Mouse (Mus musculus): ENCODE measurements around the gene Tead3. TPM values are rescaled to one million over a fixed set of nuclear protein-coding genes. Genes with fewer than 3 reads are reported as not detected.
"Not testable (repeated sequence)": the region's sequence is repeated elsewhere in the genome, so short reads cannot be mapped to it uniquely, and the experiment has no call there.

Tead3 gene
- polyA plus RNA-seq, 1 experiment from 2014 or later = 8.7 TPM

DNA sequence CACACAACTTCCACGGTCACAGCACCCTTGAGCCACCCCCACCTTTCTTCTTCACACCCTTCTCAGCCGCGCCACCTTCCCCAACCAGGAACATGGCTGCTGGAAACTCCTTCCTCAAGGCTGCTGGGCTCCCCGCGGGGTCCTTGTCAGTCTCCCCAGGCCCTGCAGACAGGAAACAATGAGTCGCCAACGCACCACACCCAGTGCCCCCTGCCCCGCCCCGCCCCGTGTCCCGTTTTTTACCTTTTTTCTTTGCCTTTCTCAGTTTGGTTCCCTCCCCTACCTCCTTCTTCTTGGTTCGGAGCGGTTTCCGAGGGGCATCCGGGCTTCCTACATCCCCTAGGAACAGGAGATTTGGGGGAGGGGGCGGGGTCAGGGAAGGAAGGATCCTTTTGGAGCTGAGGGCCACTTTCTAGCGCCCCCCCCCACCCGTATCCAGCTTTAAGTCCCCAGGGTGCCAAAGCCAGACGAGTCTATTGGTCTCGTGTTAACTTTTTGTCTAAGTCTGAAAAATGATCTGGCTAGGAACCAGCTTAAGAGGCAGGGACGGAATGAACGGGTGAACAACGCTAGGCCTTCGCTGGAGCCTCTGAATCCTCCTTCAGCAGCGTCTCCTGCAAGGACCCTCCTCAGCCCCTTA, 12.2 kb upstream of the Tead3 start:
- WGBS = 9% methylated on average over 25 of the region's 25 CpGs
- Histone ChIP-seq H3K27me3 (ENCODE audit: control insufficient read depth, insufficient read depth, low read length) (no peaks in the 10 kb centered on the region), H3K36me3 (ENCODE audit: control insufficient read depth, insufficient read depth, low read length) (no peaks in the 10 kb centered on the region), H3K9ac (ENCODE audit: low read length) (peak overlapping the region; percentile 52), H3K4me3 (ENCODE audit: low read depth, low read length) (peak overlapping the region; percentile 22; the same call in 1 of the 2 replicates), H3K4me1 (replicated peaks; ENCODE audit: control insufficient read depth, insufficient read depth) (peaks cover 5% of the 10 kb centered on the region; the same call in 1 of the 2 replicates), H3K9me3 (ENCODE audit: control insufficient read depth, low read length) (no peaks in the 10 kb centered on the region), H3K4me2 (replicated peaks; ENCODE audit: low read depth) (peak overlapping the region; percentile 52), H3K27ac (replicated peaks) (no peak overlapping the region)
- ATAC-seq (ENCODE audit: low FRiP score, low TSS enrichment) (no peak), DNase-seq (ENCODE audit: low spot score) (no peak)
- no peak for TF ChIP-seq EP300 (optimal IDR thresholded peaks at IDR 0.05)
- no peak for TF ChIP-seq CTCF (IDR thresholded peaks at IDR 0.05; ENCODE audit: low read depth)

DNA sequence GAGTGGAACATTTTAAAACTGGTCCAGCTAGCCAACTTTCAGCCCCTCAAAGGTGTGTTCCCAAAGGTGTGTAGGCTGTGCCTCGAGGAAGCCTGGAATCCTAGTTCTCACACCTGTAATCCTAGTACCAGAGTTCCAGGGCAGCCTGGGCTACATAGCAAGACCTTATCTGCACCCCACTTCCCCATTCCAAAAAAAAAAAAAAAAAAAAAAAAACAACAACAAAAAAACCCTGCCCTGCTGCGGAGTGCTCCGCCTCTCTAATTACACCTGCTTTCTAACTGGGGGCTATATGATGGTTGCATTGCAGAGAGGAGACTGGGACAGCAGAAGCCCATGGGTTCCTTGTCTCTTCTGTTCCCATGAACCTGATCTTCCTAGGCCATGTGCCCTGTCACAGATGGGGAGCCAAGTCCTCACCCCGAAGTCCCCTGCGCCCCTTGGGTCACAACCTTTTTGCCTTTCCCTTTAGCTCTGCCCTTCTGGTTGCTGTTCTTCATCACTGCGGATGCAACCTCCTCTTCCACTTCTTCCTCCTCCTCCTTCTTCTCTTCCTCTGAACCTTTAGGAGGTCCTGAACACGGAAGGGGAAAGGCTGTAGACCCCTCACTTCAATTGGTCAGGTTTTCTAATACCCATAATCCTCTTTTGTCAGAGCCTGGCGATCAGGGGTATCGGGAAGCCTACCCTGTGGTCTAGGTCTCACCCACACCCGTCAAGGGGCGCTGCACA, 11.5 kb upstream of the Tead3 start:
- Histone ChIP-seq H3K4me1 (replicated peaks; ENCODE audit: control insufficient read depth, insufficient read depth) (peaks cover 5% of the 10 kb centered on the region; the same call in 1 of the 2 replicates), H3K4me2 (replicated peaks; ENCODE audit: low read depth) (peak overlapping the region; percentile 52), H3K27me3 (ENCODE audit: control insufficient read depth, insufficient read depth, low read length) (no peaks in the 10 kb centered on the region), H3K9me3 (ENCODE audit: control insufficient read depth, low read length) (no peaks in the 10 kb centered on the region), H3K36me3 (ENCODE audit: control insufficient read depth, insufficient read depth, low read length) (no peaks in the 10 kb centered on the region), H3K27ac (replicated peaks) (no peak overlapping the region), H3K9ac (ENCODE audit: low read length) (no peak overlapping the region), H3K4me3 (ENCODE audit: low read depth, low read length) (peak overlapping the region; percentile 22; the same call in 1 of the 2 replicates)
- WGBS = 52% methylated on average over 11 of the region's 11 CpGs
- TF ChIP-seq EP300 (optimal IDR thresholded peaks at IDR 0.05) = no peak
- TF ChIP-seq CTCF (IDR thresholded peaks at IDR 0.05; ENCODE audit: low read depth) = no peak
- ATAC-seq (ENCODE audit: low FRiP score, low TSS enrichment) (no peak), DNase-seq (ENCODE audit: low spot score) (no peak)

DNA sequence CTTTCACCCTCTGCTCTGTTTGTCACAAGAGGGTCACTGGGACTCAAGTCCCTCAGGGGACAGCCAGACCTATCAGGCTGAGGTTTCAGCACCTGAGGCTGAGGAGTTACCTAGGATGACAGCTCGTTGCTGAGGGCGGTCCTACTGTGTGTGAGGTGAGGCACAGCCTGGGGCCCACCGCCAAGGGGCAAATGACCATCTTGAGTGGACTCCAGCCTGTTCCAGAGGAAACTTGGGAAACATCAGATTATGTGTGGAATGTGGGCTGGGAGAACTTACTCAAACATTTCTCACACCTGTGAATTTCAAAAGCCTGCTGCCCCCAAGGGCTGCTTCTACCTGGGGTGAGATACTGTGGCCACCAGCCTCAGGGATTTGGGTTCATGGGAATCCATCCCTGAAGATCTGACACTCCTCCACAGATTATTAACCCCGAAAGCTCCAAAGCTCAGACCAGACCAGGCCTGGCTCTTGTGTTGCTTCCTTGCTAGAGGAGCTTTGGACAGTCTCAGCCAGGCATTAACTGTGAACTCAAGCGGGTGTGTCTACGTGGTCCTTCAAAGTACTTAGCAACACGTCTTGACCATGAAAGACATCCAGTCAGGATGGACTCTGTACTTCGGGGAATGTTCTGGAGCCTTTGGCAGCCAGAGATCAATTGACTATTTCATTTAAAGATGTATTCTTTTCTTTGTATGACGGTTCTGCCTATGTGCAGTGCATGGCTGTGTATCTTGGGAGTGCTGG, 10.1 kb upstream of the Tead3 start:
- no peaks in the 10 kb centered on the region for H3K9me3 ChIP-seq (ENCODE audit: control insufficient read depth, low read length)
- H3K4me1 ChIP-seq (replicated peaks; ENCODE audit: control insufficient read depth, insufficient read depth) = peaks cover 5% of the 10 kb centered on the region; the same call in 1 of the 2 replicates
- no peak for DNase-seq (ENCODE audit: low spot score)
- no peak for ATAC-seq (ENCODE audit: low FRiP score, low TSS enrichment)
- H3K4me3 ChIP-seq (ENCODE audit: low read depth, low read length) = no peak overlapping the region
- whole genome bisulfite sequencing = 61% methylated on average over 9 of the region's 9 CpGs
- no peak overlapping the region for H3K9ac ChIP-seq (ENCODE audit: low read length)
- H3K27me3 ChIP-seq (ENCODE audit: control insufficient read depth, insufficient read depth, low read length) = no peaks in the 10 kb centered on the region
- no peaks in the 10 kb centered on the region for H3K36me3 ChIP-seq (ENCODE audit: control insufficient read depth, insufficient read depth, low read length)
- H3K4me2 ChIP-seq (replicated peaks; ENCODE audit: low read depth) = no peak overlapping the region
- H3K27ac ChIP-seq (replicated peaks) = no peak overlapping the region
- TF ChIP-seq EP300 (optimal IDR thresholded peaks at IDR 0.05) (no peak), CTCF (IDR thresholded peaks at IDR 0.05; ENCODE audit: low read depth) (no peak)

DNA sequence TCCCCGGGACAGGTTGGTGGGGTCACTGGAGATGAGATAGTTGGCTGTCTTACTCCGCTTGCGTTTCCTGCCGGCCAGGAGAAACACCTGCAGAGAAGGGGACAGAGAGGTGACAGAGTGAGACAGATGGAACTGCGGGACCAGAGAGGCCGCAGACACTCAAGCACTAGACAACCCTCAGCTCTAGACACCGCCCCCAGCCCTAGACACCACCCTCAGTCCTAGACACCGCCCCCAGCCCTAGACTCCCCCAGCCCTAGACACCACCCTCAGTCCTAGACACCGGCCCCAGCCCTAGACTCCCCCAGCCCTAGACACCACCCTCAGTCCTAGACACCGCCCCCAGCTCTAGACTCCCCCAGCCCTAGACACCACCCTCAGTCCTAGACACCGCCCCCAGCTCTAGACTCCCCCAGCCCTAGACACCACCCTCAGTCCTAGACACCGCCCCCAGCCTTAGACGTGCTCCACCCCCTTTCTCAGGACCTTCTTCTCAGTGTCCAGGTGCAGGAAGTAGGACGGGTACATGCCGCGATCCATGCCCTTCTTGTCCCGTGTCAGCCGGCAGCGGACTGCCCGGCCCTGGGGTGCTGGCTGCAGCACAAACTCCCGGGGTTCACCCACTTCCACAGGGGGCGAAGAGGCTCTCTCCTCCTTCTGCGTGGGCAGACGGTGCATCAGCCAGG, 8.1 kb upstream of the Tead3 start:
- H3K27me3 ChIP-seq (ENCODE audit: control insufficient read depth, insufficient read depth, low read length); H3K27ac ChIP-seq (replicated peaks); H3K4me1 ChIP-seq (replicated peaks; ENCODE audit: control insufficient read depth, insufficient read depth); H3K9ac ChIP-seq (ENCODE audit: low read length); H3K36me3 ChIP-seq (ENCODE audit: control insufficient read depth, insufficient read depth, low read length); H3K4me3 ChIP-seq (ENCODE audit: low read depth, low read length); H3K4me2 ChIP-seq (replicated peaks; ENCODE audit: low read depth); DNase-seq (ENCODE audit: low spot score); ATAC-seq (ENCODE audit: low FRiP score, low TSS enrichment); H3K9me3 ChIP-seq (ENCODE audit: control insufficient read depth, low read length): not testable (repeated sequence)
- WGBS = 23% methylated on average over 21 of the region's 24 CpGs

DNA sequence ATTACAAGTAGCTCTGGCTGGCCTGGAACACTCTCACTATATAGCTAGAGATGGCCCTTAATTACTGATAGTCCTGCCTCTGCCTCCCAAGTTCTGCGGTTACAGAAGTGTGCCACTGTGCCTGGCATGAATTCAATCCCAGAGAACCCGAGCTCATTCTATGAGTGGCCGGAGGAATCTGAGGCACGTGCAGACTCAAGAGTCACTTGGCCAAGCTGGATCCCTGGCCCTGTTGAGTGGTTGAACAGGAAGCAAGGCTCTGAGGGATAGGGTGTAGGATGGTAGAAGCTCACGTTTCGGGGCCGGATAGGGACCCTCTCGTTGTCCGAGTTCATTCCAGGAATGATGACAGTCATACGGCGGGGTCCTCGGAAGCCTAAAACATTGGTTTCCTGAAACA, 5.3 kb upstream of the Tead3 start:
- Histone ChIP-seq H3K4me2 (replicated peaks; ENCODE audit: low read depth) (no peak overlapping the region), H3K27me3 (ENCODE audit: control insufficient read depth, insufficient read depth, low read length) (no peaks in the 10 kb centered on the region), H3K36me3 (ENCODE audit: control insufficient read depth, insufficient read depth, low read length) (no peaks in the 10 kb centered on the region), H3K9me3 (ENCODE audit: control insufficient read depth, low read length) (no peaks in the 10 kb centered on the region), H3K27ac (replicated peaks) (no peak overlapping the region), H3K9ac (ENCODE audit: low read length) (no peak overlapping the region), H3K4me3 (ENCODE audit: low read depth, low read length) (no peak overlapping the region), H3K4me1 (replicated peaks; ENCODE audit: control insufficient read depth, insufficient read depth) (no peaks in the 10 kb centered on the region)
- no peak for ATAC-seq (ENCODE audit: low FRiP score, low TSS enrichment)
- DNase-seq (ENCODE audit: low spot score) = no peak
- 87% methylated on average over 12 of the region's 12 CpGs for WGBS
- TF ChIP-seq EP300 (optimal IDR thresholded peaks at IDR 0.05) (no peak), CTCF (IDR thresholded peaks at IDR 0.05; ENCODE audit: low read depth) (no peak)

Data from stomach, postnatal 0 days (tissue).